Mouse (Mus musculus): ENCODE data around the gene Pnpla6.
A peak's percentile ranks its signal among the peaks of the same experiment; 100 is the strongest.

Gene Pnpla6

DNA sequence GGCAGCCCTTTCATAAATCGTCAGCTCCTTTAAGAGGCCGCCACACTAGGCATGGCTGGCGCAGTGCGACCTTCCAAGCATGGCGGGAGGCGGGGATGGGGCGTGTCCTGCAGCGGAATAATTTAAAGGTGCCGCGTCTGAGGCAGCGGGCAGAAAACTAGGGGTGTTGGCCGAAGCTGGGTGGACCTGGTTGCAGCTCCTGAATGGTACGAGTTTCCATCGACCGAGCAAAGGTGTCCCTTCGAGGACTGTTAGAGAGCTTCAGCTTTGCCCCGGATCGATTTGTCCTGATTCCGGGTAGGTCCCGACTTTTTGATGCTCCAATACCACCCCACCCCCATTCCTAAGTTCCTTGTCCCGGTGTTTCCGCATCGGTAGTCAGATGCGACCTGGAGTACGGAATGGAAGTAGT is at the start of gene Pnpla6:
Gene Pnpla6 (plus strand): TSS at position 125 of the 412 bp plus-strand sequence.
- peak; percentile 89 for DNase-seq (ENCODE audit: low spot score)

DNA sequence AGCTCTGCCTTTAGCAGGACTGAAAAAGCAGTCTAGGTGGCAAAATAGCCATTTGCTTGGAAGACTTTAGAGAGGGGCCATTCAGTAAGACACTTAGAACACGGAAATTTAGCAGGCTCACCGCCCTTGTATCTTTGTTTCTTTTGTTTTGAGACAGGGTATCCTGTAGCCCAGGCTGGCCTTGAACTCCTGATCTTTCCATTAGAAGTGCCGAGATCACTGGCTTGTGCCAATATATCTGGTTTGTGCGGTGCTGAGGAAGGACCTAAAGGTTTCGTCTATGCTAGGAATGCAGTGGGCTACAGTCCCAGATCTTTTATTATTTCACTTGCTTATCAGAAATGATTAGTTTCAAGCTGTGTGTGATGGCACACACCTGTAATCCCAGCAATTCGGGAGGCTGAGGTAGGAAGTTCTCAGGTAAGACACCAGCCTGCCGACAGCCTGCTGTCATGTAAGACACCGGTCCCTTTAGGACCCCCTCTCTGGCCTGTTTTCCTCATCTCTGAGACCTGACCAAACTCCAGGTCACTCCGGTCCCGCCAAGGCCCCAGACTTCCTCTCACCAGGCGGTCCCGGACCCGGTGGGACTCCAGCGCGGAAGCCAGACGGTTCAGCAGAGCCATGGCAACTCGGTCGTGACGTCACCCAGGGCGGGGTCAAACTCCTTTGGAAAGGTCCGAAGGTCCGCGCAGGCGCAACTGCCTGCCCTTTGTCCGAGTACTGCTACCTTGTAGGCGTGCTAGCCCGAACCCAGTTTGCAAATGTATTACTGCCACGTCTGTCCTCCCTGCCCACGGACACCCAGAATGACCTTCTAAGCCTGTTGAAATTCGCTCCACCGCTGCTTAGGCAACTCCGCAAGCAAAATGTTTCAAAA is 47.9 kb upstream of the Pnpla6 start, which contains the start of gene Pex11g:
Gene Pex11g (minus strand): TSS at position 675 of the 880 bp plus-strand sequence.
- peak; percentile 100 for DNase-seq (ENCODE audit: low spot score)

DNA sequence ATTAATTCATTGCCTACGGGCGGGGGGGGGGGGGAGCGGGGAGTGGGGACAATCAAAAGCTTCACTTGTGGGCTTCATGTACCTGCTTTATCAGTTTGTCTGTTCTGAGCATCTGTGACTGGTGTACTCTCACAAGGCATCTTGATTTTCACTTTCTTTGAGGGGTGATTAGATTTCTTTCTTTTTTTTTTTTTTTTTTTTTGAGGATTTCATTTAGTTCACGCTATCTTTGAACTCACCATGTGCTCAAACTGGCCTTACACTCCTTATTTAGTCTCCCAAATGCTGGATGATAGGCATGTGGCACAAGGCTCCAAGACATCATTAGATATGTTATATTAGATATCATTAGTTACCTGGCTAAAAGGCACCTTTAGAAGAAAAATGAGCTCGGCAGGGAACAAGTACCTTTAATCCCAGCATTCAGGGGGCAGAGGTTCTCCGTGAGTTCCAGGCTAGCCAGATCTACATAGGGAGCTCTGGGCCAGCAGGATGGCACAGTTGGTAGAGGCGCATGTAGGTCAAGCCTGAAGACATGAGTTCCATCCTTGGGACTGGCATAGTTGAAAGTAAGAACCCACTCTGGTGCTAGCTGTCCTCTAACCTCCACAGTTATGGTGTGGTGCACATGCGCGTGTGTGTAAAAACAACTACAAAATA is 47.2 kb upstream of the Pnpla6 start:
- peak; percentile 31 for DNase-seq (ENCODE audit: low spot score)

DNA sequence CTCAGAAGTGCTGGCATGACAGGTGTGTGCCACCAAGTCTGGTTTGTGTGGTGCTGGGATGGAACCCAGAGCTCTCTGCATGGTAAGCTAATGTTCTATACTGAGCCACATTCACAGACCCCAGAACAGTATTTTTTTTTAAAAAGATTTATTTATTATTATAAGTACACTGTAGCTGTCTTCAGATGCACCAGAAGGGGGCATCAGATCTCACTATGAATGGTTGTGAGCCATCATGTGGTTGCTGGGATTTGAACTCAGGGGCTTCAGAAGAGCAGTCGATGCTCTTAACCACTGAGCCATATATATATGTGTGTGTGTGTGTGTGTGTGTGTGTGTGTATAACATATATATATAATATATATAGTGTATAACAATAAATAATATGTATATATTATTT is 46.3 kb upstream of the Pnpla6 start:
- DNase-seq (ENCODE audit: low spot score): no peak

DNA sequence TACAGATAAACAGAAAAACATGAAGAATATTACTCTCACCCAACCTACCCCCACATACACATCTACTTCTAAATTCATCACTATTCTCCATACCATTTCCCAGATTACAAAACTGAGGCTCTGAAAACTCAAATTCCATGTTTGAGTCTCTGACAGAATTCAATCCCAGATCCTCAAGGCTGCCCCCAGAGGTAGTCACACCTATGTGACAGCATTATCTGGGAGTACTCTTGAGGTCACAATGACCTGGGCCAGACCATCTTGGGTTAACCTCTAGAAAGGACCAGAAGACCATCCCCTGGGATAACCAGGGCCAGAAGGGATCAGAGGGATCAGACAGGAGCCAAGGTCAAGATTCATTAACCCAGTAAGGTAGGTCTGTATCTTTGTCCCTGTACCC is 44.6 kb upstream of the Pnpla6 start, which contains the start of gene Tex45:
Gene Tex45 (plus strand): TSS at position 301 of the 400 bp plus-strand sequence.
- DNase-seq (ENCODE audit: low spot score): no peak

DNA sequence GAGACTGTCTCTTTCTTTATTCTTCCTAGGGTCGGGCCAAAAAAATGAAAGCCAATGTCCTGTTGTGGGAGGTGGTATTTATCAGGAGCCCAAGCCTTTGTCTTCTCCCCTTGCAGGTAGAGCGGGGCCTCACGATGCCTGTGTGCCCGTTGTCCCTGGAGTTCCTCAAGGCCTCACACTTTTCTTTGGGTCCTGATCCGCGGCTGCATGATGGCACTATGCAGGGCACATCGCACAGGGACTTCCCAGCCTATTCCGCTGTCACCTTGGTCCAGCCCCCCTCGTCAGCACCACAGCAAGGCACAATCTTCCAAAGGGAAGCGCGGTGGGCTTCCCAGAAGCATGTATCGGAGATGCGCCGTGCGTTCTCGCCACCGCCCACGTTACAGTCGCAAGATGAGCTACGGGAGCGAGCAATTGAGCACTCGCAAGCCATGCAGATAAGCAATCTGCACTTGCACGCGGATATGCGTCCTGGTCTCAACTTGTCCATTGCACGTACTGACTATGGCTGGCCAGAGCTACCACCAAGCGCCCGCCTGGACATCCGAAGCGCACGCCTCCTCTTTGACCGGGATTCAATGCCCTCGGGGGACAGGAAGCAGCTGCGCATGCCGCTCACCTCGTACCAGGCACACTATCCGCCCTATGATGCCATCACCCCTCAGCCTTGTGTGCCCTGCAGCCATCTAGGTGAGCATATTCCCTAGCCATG is 39.3 kb upstream of the Pnpla6 start:
- DNase-seq (ENCODE audit: low spot score): no peak

DNA sequence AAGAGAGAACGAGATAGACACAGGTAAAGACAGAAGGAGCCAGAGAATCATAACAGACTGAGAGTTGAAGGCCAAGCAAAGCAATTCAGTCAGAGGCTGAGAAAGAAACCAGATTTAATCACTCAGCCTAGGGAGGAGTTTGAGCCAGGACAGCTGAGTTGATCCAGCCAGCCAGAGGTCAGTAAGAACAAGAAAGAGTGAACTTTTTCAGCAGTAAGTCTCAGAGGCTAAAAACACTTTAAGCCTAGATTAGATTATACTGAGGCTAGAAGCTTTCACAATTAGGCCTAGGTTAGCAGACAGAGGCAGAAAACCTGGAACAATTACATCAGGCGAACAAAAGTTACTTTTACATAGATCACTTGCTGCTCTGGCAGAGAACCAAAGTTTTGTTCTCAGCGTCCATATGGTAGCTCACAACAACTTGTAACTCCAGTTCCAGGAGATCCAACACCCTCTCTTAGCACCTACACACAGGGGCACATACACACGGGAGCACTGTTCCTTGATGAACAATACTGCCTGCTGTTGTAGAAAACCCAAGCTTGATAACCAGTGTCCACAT is 34.9 kb upstream of the Pnpla6 start:
- DNase-seq (ENCODE audit: low spot score): peak; percentile 77

DNA sequence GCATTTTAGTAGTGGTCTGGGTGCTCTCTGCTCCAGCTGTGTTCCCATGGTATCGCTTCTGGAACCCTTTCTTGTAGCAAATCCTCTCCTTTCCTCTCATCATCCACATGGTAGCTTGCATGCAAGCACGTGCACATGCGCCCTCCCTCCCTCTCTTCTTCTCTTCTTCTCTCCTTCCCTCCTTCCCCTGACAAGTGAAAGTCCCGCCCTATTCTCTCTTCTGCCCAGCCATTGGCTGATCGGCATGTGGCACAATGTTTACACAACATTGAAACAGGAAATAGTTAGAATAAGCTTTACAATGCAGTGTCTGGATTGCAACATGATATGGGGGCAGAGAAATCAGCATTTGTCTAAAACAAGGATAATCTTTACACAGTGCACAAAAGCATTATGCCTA is 33.6 kb upstream of the Pnpla6 start:
- peak; percentile 69 for DNase-seq (ENCODE audit: low spot score)

DNA sequence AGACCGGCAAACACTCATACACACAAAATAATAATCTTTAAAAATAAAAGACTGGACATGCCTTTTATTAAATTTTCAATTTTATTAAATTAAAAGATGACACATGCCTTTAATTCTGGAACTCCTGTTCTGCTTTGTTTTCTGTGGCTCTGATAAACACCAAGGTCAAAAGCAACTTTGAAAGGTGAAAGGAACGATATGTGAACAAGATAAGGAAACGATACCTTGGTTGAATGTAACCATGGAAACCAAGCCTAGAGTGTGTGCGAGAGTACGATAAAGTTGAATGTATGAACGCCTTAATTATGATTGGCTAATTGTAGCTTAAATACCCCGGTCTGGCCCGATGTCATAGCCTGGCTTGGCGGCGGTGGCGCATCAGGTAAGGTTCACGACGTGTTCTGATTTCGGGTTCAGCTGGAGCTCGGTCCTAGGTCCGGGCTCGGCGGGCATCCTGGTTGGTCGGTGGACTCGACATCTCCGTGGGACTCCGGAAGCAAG is 32.9 kb upstream of the Pnpla6 start:
- no peak for DNase-seq (ENCODE audit: low spot score)

DNA sequence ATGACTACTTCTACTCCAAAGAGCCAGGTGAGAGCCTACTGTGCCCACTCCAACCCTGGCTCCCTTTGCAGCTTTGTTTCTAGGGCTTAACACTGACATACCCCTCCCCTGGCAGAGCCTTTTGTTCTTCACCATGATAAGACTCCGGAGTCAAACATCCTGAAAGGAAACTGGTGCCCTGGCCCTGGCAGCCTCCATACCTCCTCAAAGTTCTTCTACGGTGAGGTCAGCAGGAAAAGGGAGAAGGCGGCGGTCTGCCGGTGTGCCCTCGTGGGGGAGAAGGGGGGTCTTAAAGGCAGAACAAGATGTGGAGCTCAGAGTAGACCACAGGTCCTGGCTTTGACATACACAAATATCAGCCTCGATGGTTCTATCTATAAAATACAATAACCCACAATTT is 31.6 kb upstream of the Pnpla6 start:
- no peak for DNase-seq (ENCODE audit: low spot score)

DNA sequence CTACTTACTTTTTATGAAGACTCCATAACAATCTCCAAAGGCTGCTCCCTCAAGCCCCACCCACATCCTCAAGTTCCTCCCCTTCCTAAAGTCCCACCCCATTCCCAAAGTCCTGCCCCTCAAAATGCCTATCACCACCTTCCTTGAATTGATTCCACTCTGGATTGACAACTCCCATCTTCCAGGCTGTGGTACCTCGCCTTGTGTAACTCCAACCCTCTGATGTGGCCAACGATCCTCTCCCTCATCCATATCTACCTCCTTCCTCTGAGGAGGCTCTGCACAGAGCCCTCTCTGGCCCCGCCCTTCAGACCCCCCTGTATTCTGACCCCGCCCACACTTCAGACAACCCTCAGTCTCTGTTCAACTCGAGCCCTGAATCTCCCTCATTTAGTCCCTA is 30.0 kb upstream of the Pnpla6 start:
- DNase-seq (ENCODE audit: low spot score): no peak

DNA sequence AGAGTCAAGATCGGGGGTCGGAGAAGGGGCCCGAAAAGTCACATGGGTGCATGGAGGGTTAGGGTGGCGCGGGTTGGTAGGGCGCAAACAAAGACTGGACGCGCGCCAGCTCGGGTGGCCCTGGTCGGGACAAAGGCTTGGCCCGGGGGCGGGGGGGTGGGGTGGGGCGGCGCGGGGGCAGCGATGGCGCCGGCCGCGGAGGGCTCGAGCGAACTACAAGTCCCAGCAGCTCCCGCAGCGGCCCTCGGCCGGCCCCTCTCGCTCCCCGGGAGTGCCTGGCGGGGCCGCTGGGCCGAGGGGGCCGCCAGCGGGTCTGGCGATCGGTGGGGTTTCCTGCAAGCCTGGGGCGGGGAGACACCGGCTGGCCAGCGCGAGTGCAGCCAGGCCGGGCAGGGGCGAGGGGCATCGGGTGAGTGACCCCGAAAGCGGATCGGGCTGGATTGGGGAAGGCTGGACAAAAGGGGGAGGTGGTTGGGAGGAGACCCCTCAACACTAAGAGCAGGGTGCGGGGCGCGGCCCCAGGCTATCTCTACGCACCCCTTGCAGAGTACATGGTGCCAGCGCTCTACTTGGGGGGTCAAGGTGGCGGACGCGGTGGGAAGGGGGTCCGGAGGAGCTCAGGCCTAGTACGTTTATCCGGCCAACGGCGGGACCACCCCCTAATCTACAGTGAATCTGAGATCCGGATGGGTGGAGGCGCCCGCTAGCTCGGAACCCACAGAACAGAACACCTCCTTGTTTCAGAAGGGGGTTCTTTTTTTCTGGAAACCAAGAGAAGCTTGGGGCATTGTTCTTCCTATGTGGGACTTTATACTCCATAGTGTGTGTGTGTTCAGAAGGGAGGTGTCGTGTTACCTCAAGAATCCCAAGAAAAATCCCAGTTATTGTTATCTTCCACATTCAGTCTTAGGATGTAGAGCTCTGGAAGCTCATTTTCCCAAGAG is 22.0 kb upstream of the Pnpla6 start, which contains the start of gene Zfp358:
Gene Zfp358 (plus strand): TSS at position 238 of the 944 bp plus-strand sequence.
- DNase-seq (ENCODE audit: low spot score): peak; percentile 54

DNA sequence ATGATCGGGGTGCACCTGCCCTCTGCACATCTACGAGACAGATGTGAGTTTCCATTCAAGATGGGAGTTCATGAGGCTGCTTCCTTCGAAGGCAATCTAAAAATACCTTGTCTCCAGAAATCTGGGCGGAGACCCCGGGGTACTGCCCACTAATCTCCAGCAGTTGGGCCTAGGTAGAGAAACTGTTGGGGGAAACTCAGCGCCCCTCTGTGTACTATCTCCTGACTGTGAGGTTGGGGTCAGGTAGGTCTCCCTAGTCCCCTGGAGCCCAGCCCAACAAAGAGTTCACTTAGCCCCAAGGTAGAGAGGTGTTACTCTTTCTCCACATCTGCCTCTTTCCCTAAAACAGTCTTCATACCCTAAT is 21.4 kb upstream of the Pnpla6 start:
- no peak for DNase-seq (ENCODE audit: low spot score)

DNA sequence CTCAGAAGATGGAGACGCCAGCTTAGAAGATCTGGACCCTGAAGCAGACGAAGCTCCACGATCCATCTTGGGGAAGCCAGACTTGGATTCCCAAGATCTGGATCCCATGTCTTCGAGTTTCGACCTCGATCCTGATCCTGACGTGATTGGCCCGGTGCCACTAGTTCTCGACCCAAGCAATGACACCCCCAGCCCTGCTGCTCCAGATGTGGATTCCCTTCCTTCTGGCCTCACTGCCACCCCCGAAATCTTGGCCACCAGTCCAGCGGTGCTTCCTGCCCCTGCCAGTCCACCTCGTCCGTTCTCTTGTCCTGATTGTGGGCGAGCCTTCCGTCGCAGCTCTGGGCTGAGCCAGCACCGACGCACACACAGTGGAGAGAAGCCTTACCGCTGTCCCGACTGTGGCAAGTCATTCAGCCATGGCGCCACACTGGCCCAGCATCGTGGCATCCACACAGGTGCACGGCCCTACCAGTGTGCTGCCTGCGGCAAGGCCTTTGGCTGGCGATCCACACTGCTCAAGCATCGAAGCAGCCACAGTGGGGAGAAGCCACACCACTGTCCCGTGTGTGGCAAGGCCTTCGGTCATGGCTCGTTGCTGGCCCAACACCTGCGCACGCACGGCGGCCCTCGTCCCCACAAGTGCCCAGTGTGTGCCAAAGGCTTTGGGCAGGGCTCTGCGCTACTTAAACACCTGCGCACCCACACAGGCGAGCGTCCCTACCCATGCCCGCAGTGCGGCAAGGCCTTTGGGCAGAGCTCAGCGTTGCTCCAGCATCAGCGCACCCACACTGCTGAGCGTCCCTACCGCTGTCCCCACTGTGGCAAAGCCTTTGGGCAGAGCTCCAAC is 19.4 kb upstream of the Pnpla6 start:
- no peak for DNase-seq (ENCODE audit: low spot score)

DNA sequence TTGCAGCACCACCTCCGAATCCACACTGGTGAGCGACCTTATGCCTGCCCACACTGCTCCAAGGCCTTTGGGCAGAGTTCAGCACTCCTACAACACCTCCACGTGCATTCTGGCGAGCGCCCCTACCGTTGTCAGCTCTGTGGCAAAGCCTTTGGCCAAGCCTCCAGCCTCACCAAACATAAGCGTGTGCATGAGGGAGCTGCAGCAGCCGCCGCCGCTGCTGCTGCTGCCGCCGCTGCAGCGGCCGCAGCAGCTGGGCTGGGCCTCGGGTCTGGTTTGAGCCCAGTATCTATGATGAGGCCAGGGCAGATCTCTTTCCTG is 18.8 kb upstream of the Pnpla6 start:
- no peak for DNase-seq (ENCODE audit: low spot score)

DNA sequence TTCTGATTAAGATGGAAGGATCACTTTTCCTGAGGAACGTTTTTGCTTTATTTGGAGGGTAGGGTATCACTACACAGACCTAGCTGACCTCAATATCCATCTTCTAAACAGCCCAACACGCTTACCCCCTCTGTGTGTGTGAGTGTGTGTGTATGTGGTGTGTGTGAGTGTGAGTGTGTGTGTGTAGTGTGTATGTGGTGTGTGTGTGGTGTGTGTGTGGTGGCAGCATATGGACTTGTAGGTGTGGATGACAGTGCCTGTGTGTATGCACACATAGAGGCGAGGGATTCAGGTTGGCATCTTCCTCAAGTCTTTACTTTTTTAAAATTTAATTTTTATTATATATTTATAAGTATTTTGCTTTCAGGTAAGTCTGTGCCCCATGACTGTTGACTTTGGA is 16.6 kb upstream of the Pnpla6 start:
- DNase-seq (ENCODE audit: low spot score): no peak

DNA sequence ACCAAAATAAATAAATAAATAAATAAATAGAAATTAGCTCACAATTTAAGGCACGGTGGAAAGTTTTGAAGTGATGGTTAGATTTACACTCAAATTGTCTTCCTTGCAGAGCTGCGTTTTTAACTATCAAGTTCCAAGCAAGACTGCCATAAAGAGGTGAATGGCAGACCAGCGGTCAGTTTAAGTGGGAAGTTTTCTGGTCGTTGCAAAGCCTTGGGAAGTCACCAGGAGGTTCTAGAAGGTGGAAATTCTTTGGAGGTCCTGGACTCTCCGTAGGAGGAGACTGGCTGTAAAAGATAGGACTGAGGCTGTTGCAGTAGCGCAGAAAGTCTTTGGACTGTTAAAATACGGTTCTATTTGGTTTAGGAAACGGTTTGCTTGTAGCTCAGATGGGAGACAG is 15.4 kb upstream of the Pnpla6 start:
- DNase-seq (ENCODE audit: low spot score): no peak

DNA sequence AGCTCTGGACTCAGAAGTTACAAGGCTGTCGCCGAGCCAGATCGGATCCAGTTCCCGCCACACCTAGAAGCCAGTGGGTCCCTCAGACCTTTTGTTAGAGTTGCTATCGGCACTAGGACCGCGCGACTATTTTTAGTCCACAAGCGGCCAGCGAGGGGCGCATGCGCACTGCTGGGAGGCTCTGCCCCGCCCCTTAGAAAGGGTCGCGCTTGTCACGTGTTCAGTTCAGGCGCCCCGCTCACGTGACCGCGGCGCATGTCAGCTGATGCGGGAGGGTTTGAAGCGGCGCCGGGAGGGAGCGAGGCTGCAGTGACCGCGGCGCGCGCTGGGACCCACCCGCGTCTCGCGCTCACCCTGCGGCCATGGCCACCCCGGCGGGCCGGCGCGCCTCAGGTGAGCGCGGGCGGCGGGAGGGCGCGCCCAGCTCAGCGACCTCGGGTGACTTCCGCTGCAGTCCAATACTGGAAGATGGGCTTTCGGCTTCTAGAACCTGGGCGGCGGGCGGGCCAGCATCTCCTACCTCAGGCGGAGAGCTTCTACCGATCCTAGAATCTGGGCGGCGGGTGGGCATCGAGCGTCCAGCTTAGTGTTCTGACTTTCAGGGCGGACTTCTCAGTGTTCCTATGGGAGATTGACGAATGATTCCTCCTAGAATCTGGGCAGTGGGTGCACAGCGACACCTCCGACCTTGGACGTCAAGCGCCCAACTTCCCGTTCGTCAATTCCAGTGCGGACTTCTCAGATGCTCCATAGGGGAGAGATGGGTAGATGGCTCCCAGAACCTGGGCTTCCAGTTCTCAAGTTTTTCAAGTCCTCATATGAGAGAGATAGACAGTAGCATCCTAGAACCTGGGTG is 14.7 kb upstream of the Pnpla6 start, which contains the start of gene Mcoln1:
Gene Mcoln1 (plus strand): TSS at position 223 of the 856 bp plus-strand sequence.
- DNase-seq (ENCODE audit: low spot score): peak; percentile 99

DNA sequence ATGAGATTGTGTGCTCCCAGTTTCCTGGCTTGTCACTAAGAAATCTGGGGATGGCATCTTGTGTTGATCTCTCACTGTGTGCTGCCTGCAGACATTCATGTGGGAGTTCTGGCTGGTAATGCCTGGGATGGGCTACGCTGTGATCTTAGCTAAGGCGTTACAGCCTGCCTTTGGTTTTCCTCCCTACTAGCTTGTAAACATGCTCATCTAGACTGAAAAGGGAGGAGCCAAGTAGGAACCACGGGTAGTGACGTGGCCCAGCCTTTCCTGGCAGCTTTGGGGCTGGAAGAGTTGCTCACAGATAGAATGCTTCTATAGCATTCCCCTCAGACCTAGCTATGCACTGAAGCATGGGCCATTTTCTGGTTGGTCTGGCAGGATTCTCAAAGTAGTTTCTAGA is 13.0 kb upstream of the Pnpla6 start:
- no peak for DNase-seq (ENCODE audit: low spot score)
